Mouse (Mus musculus) myocyte (in vitro differentiated cells): ENCODE results near the gene Tnn.

ENCODE experiments used
- CEBPB ChIP-seq: IDR thresholded peaks from 2 replicates; pipeline ENCODE4 v1.6.1; 2011; ENCODE audit warnings: mild to moderate bottlenecking, moderate library complexity; ENCODE audit not compliant: poor library complexity, insufficient read depth, severe bottlenecking
- E2F4 ChIP-seq: IDR thresholded peaks from one replicate; pipeline ENCODE4 v1.6.1; 2011; ENCODE audit warnings: mild to moderate bottlenecking, control low read depth, moderate library complexity; ENCODE audit not compliant: insufficient read depth
- MYOD1 ChIP-seq, 3 experiments: IDR thresholded peaks; one replicate each; pipeline ENCODE4 v1.6.1; 2011; ENCODE audit warnings: control low read depth in 2 of 3, low read depth in 2 of 3, mild to moderate bottlenecking in 2 of 3, moderate library complexity in 1 of 3; ENCODE audit not compliant: insufficient read length in 2 of 3, control insufficient read depth in 1 of 3
- MYOG ChIP-seq, 3 experiments: IDR thresholded peaks; one replicate each; pipeline ENCODE4 v1.6.1; 2011; ENCODE audit warnings: control low read depth in 2 of 3, low read depth in 2 of 3, mild to moderate bottlenecking in 2 of 3; ENCODE audit not compliant: insufficient read length in 2 of 3, control insufficient read depth in 1 of 3, insufficient read depth in 1 of 3
- POLR2A ChIP-seq: IDR thresholded peaks from one replicate; pipeline ENCODE4 v1.6.1; 2011; ENCODE audit warnings: low read depth, mild to moderate bottlenecking, control low read depth, moderate library complexity; ENCODE audit not compliant: insufficient read length
- POLR2AphosphoS2 ChIP-seq: IDR thresholded peaks from one replicate; pipeline ENCODE4 v1.6.1; 2011; ENCODE audit warnings: low read depth, control low read depth; ENCODE audit not compliant: insufficient read length
- REST ChIP-seq: IDR thresholded peaks from one replicate; pipeline ENCODE4 v1.6.1; 2011; ENCODE audit warnings: mild to moderate bottlenecking, control low read depth, moderate library complexity; ENCODE audit not compliant: insufficient read depth, insufficient read length
- TCF12 ChIP-seq: IDR thresholded peaks from one replicate; pipeline ENCODE4 v1.6.1; 2011; ENCODE audit warnings: mild to moderate bottlenecking, control low read depth; ENCODE audit not compliant: poor library complexity, insufficient read depth, severe bottlenecking
- TCF3 ChIP-seq: IDR thresholded peaks from one replicate; pipeline ENCODE4 v1.6.1; 2011; ENCODE audit warnings: low read depth, control low read depth; ENCODE audit not compliant: insufficient read length
- USF1 ChIP-seq: IDR thresholded peaks from one replicate; pipeline ENCODE4 v1.6.1; 2011; ENCODE audit warnings: low read depth, mild to moderate bottlenecking, control low read depth, moderate library complexity

DNA sequence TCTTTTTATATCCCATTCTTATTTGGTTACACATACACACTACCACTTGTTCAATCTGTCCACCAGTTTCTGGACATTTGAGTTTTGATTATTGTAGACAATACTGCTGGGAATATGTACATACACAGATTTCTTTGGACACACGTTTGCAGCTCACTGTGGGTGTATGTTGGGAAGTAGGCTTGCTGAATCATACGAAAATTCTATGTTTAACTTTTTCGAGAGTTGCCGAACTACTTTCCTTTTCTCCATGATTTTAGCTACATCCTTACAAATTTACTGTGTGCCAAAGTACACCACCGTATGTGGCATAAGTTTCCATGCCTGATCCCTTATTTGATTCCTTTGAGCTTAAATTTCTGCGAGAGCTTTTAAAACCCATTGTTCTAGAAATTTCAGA lies 102.5 kb downstream of the Tnn start:
- TF ChIP-seq USF1: no peak
- TF ChIP-seq TCF12: no peak
- TF ChIP-seq MYOG (IDR thresholded peaks at IDR 0.05; ENCODE audit: control insufficient read depth in 1 of 3, insufficient read depth in 1 of 3, insufficient read length in 2 of 3, low read depth in 2 of 3): no peak
- TF ChIP-seq POLR2A: no peak
- no peak for TF ChIP-seq REST
- TF ChIP-seq MYOD1 (IDR thresholded peaks at IDR 0.05; ENCODE audit: control insufficient read depth in 1 of 3, insufficient read length in 2 of 3, low read depth in 2 of 3): no peak
- TF ChIP-seq E2F4: no peak
- TF ChIP-seq TCF3: no peak
- TF ChIP-seq CEBPB: no peak
- no peak for TF ChIP-seq POLR2AphosphoS2
